Mouse (Mus musculus): ENCODE data around the gene Tmem52b. TPM values are rescaled to one million over a fixed set of nuclear protein-coding genes. Genes with fewer than 3 reads are reported as not detected.

The Tmem52b gene
- polyA plus RNA-seq, 2 experiments = not detected

DNA sequence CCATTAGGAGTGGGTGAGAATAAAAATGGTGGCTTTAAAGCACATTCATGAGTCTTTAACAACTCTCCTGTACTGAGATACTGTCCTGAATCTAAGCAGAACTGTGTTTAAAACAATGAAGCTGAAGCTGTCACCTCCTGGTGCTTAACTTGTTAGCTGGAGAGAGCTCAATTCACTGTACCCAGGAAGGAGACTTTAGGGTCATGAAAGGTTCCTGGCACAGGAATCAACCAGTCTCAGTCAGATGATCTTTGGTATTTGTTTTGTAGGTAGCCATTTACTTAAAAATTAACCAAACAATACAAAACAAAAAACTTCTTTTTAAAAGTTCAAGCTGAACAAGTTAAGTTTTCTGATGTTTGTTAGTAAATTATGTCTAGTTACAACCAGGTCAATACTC, 17.9 kb downstream of the Tmem52b start:
- Histone ChIP-seq H3K4me2 (ENCODE audit: low read depth) (no peak overlapping the region), H3K9ac (replicated peaks) (no peak overlapping the region), H3K4me3 (ENCODE audit: insufficient read depth in 1 of 2, low read depth in 2 of 2, low read length in 2 of 2) (no peak overlapping the region), H3K27me3 (ENCODE audit: control insufficient read depth, insufficient read depth, low read length) (no peaks in the 10 kb centered on the region), H3K4me1 (replicated peaks; ENCODE audit: control insufficient read depth in 2 of 2, insufficient read depth in 2 of 2, low read length in 1 of 2) (peaks cover 9 to 19% of the 10 kb centered on the region in 2 experiments), H3K9me3 (ENCODE audit: control insufficient read depth, low read length) (no peaks in the 10 kb centered on the region), H3K27ac (no peak overlapping the region), H3K36me3 (replicated peaks; ENCODE audit: control insufficient read depth, insufficient read depth, low read depth) (no peaks in the 10 kb centered on the region)
- no peak for ATAC-seq (ENCODE audit: insufficient read depth)
- TF ChIP-seq EP300 (IDR thresholded peaks at IDR 0.05; ENCODE audit: low read depth) = no peak
- TF ChIP-seq CTCF (IDR thresholded peaks at IDR 0.05; ENCODE audit: low read depth) = no peak
- no peak for DNase-seq (ENCODE audit: low read depth in 3 of 3, low spot score in 3 of 3)

- ATAC-seq (ENCODE audit: insufficient read depth) (peak; percentile 38), DNase-seq (ENCODE audit: low read depth in 3 of 3, low spot score in 3 of 3) (peak in 2 of 3 experiments; percentile 20 to 37)
- TF ChIP-seq CTCF (IDR thresholded peaks at IDR 0.05; ENCODE audit: low read depth) (no peak), EP300 (IDR thresholded peaks at IDR 0.05; ENCODE audit: low read depth) (no peak)
- no peaks in the 10 kb centered on the region for H3K27me3 ChIP-seq (ENCODE audit: control insufficient read depth, insufficient read depth, low read length)
- H3K4me3 ChIP-seq (ENCODE audit: insufficient read depth in 1 of 2, low read depth in 2 of 2, low read length in 2 of 2) = peak overlapping the region; percentile 37 to 89
- H3K4me1 ChIP-seq (replicated peaks; ENCODE audit: control insufficient read depth in 2 of 2, insufficient read depth in 2 of 2, low read length in 1 of 2) = peaks cover 9 to 21% of the 10 kb centered on the region in 2 experiments
- H3K27ac ChIP-seq = peak overlapping the region; percentile 56
- H3K36me3 ChIP-seq (replicated peaks; ENCODE audit: control insufficient read depth, insufficient read depth, low read depth) = no peaks in the 10 kb centered on the region; the same call in 1 of the 2 replicates
- H3K4me2 ChIP-seq (ENCODE audit: low read depth) = peak overlapping the region; percentile 80
- H3K9me3 ChIP-seq (ENCODE audit: control insufficient read depth, low read length) = no peaks in the 10 kb centered on the region
- H3K9ac ChIP-seq (replicated peaks) = peak overlapping the region; percentile 91
- 36% methylated on average over 7 of the region's 7 CpGs for WGBS (ENCODE audit: insufficient replicate concordance)
Observed at GRCm38 (mm10) chr6:129532556-129532941, 20.2 kb downstream of the Tmem52b start.

GRCm38 (mm10) chr6:129532942-129533860, 20.8 kb downstream of the Tmem52b start, which contains the start of gene Gabarapl1:
TSS of gene Gabarapl1 (plus strand) at chr6:129533160.
- no peak for TF ChIP-seq EP300 (IDR thresholded peaks at IDR 0.05; ENCODE audit: low read depth)
- no peak for TF ChIP-seq CTCF (IDR thresholded peaks at IDR 0.05; ENCODE audit: low read depth)
- no peaks in the 10 kb centered on the region for H3K27me3 ChIP-seq (ENCODE audit: control insufficient read depth, insufficient read depth, low read length)
- H3K9me3 ChIP-seq (ENCODE audit: control insufficient read depth, low read length) = no peaks in the 10 kb centered on the region
- peak within 1 kb of the TSS; percentile 80 for H3K4me2 ChIP-seq (ENCODE audit: low read depth)
- H3K36me3 ChIP-seq (replicated peaks; ENCODE audit: control insufficient read depth, insufficient read depth, low read depth) = peaks cover 3% of the 10 kb centered on the region
- DNase-seq (ENCODE audit: low read depth in 3 of 3, low spot score in 3 of 3) = peak; percentile 54 to 70 (median 57)
- ATAC-seq (ENCODE audit: insufficient read depth) = peak; percentile 84
- WGBS (ENCODE audit: insufficient replicate concordance) = under 1% methylated on average over 55 of the region's 55 CpGs
- H3K4me1 ChIP-seq (replicated peaks; ENCODE audit: control insufficient read depth in 2 of 2, insufficient read depth in 2 of 2, low read length in 1 of 2) = peaks cover 9 to 21% of the 10 kb centered on the region in 2 experiments
- peak within 1 kb of the TSS; percentile 66 to 89 for H3K4me3 ChIP-seq (ENCODE audit: insufficient read depth in 1 of 2, low read depth in 2 of 2, low read length in 2 of 2)
- H3K27ac ChIP-seq = peak within 1 kb of the TSS; percentile 56
- peak within 1 kb of the TSS; percentile 91 for H3K9ac ChIP-seq (replicated peaks)

- 0 out of 2 replicates have a peak, but pooled peaks have one; percentile 9 for ATAC-seq (ENCODE audit: insufficient read depth)
- H3K27ac ChIP-seq = no peak overlapping the region
- DNase-seq (ENCODE audit: low read depth in 3 of 3, low spot score in 3 of 3) = no peak
- peak overlapping the region; percentile 66 to 89 for H3K4me3 ChIP-seq (ENCODE audit: insufficient read depth in 1 of 2, low read depth in 2 of 2, low read length in 2 of 2)
- TF ChIP-seq CTCF (IDR thresholded peaks at IDR 0.05; ENCODE audit: low read depth) (no peak), EP300 (IDR thresholded peaks at IDR 0.05; ENCODE audit: low read depth) (no peak)
- peak overlapping the region; percentile 91 for H3K9ac ChIP-seq (replicated peaks)
- H3K36me3 ChIP-seq (replicated peaks; ENCODE audit: control insufficient read depth, insufficient read depth, low read depth) = peaks cover 11% of the 10 kb centered on the region
- H3K9me3 ChIP-seq (ENCODE audit: control insufficient read depth, low read length) = no peaks in the 10 kb centered on the region
- WGBS (ENCODE audit: insufficient replicate concordance) = 3% methylated on average over 9 of the region's 9 CpGs
- H3K4me2 ChIP-seq (ENCODE audit: low read depth) = peak overlapping the region; percentile 80
- H3K27me3 ChIP-seq (ENCODE audit: control insufficient read depth, insufficient read depth, low read length) = no peaks in the 10 kb centered on the region
- H3K4me1 ChIP-seq (replicated peaks; ENCODE audit: control insufficient read depth in 2 of 2, insufficient read depth in 2 of 2, low read length in 1 of 2) = peaks cover 9 to 21% of the 10 kb centered on the region in 2 experiments
Observed at GRCm38 (mm10) chr6:129534057-129534456, 21.7 kb downstream of the Tmem52b start.

DNA sequence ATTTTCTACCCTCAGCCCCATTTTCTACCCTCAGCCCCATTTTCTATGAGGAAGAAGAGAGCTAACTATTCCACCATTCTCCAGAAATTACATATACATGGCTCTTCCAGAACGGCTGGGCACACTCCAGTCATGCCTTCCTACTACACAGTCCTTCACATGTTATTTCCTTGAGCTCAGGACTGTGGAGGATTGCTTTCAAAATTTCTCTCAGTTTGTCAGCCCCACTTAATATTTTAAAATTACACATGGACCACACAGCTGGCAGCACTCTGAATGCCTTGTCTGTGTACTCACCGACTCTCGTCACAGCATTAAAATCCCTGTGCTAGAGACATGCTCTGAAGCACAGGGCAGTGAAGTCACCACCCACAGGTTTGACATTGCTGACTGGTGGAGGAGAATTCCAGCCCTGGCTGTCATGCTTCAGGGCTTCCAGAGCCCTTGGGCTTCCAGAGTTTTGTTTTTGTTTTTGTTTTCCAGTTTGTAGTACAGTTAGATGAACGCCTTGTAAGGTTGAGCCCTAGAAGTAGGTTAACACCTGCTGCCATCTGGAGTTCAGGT, 22.4 kb downstream of the Tmem52b start:
- Histone ChIP-seq H3K4me2 (ENCODE audit: low read depth) (peak overlapping the region; percentile 80), H3K27ac (no peak overlapping the region), H3K9me3 (ENCODE audit: control insufficient read depth, low read length) (no peaks in the 10 kb centered on the region), H3K27me3 (ENCODE audit: control insufficient read depth, insufficient read depth, low read length) (no peaks in the 10 kb centered on the region), H3K4me1 (replicated peaks; ENCODE audit: control insufficient read depth in 2 of 2, insufficient read depth in 2 of 2, low read length in 1 of 2) (peaks cover 9 to 21% of the 10 kb centered on the region in 2 experiments), H3K36me3 (replicated peaks; ENCODE audit: control insufficient read depth, insufficient read depth, low read depth) (peaks cover 18% of the 10 kb centered on the region), H3K4me3 (ENCODE audit: insufficient read depth in 1 of 2, low read depth in 2 of 2, low read length in 2 of 2) (peak overlapping the region; percentile 66 to 89; a peak in 3 of 4 replicates), H3K9ac (replicated peaks) (peak overlapping the region; percentile 91)
- TF ChIP-seq EP300 (IDR thresholded peaks at IDR 0.05; ENCODE audit: low read depth) (no peak), CTCF (IDR thresholded peaks at IDR 0.05; ENCODE audit: low read depth) (0 out of 2 replicates have a peak, but pooled peaks have one; percentile 4)
- DNase-seq (ENCODE audit: low read depth in 3 of 3, low spot score in 3 of 3) (no peak), ATAC-seq (ENCODE audit: insufficient read depth) (no peak)
- WGBS (ENCODE audit: insufficient replicate concordance) = 59% methylated on average over 4 of the region's 4 CpGs

Data from liver, embryonic 14.5 days (tissue).